Mouse (Mus musculus): ENCODE measurements around the gene Pus7l.

The Pus7l gene

GRCm38 (mm10) chr15:94543409-94544051, at the start of gene Pus7l, which contains the start of gene Irak4:
Gene Pus7l, minus strand, starts transcription at chr15:94543547.
Gene Irak4, plus strand, starts transcription at chr15:94543643.
- DNase-seq, result peak; percentile 96

GRCm38 (mm10) chr15:94591356-94591755, 48.0 kb upstream of the Pus7l start:
- DNase-seq, result no peak

GRCm38 (mm10) chr15:94590083-94590482, 46.7 kb upstream of the Pus7l start:
- no peak for DNase-seq

GRCm38 (mm10) chr15:94589219-94590075, 46.1 kb upstream of the Pus7l start, which contains the start of gene Twf1:
Gene Twf1, minus strand, starts transcription at chr15:94589889.
- DNase-seq, result peak; percentile 99

- DNase-seq, result no peak
Measured at GRCm38 (mm10) chr15:94587826-94588715, 44.7 kb upstream of the Pus7l start.

GRCm38 (mm10) chr15:94584738-94585137, 41.4 kb upstream of the Pus7l start:
- DNase-seq, result no peak

- DNase-seq, result no peak
Measured at GRCm38 (mm10) chr15:94583153-94583552, 39.8 kb upstream of the Pus7l start.

- DNase-seq, result no peak
Measured at GRCm38 (mm10) chr15:94582000-94582593, 38.8 kb upstream of the Pus7l start.

- no peak for DNase-seq
Measured at GRCm38 (mm10) chr15:94574566-94575268, 31.4 kb upstream of the Pus7l start.

GRCm38 (mm10) chr15:94572746-94573145, 29.4 kb upstream of the Pus7l start:
- DNase-seq, result no peak

- no peak for DNase-seq
Measured at GRCm38 (mm10) chr15:94571501-94571900, 28.2 kb upstream of the Pus7l start.

GRCm38 (mm10) chr15:94568496-94569182, 25.3 kb upstream of the Pus7l start:
- no peak for DNase-seq

GRCm38 (mm10) chr15:94565854-94566253, 22.5 kb upstream of the Pus7l start:
- no peak for DNase-seq

- DNase-seq, result no peak
Measured at GRCm38 (mm10) chr15:94564909-94565308, 21.6 kb upstream of the Pus7l start.

GRCm38 (mm10) chr15:94558895-94559656, 15.7 kb upstream of the Pus7l start:
- DNase-seq, result no peak

GRCm38 (mm10) chr15:94557442-94557841, 14.1 kb upstream of the Pus7l start:
- DNase-seq, result peak; percentile 89

- no peak for DNase-seq
Measured at GRCm38 (mm10) chr15:94553536-94553935, 10.2 kb upstream of the Pus7l start.

GRCm38 (mm10) chr15:94544844-94545243, 1.5 kb upstream of the Pus7l start:
- no peak for DNase-seq

GRCm38 (mm10) chr15:94544052-94544636, 797 bp upstream of the Pus7l start:
- DNase-seq, result no peak
